Mouse (Mus musculus) monocyte, adult 5-6 weeks (primary cell): ENCODE data around the gene Olfr145. TPM values are rescaled to one million over a fixed set of nuclear protein-coding genes. Genes with fewer than 3 reads are reported as not detected.

Experiments
- total RNA-seq: library from RNA; stranded (forward); fragments of 200-1000, 200-491, 200-594 nt; gene quantifications from 3 replicates; pipeline ENCODE4 v1.2.3, GENCODE M21; 2017

Gene Olfr145
- total RNA-seq, 1 experiment from 2014 or later: not detected

Other genes starting within 250 kb of the Olfr145 start
- 27.0 to 51.1 TPM (median 38.1 TPM) in 3 replicates for gene Tbrg1, start 239.4 kb upstream of the Olfr145 start, total RNA-seq
- gene Panx3, start 227.5 kb upstream of the Olfr145 start, total RNA-seq: not detected in 3 replicates
- not detected in 3 replicates for gene Olfr160, start 180.5 kb upstream of the Olfr145 start, total RNA-seq
- not detected in 3 replicates for gene Olfr874, start 151.6 kb upstream of the Olfr145 start, total RNA-seq
- not detected in 3 replicates for gene Olfr875, start 124.9 kb upstream of the Olfr145 start, total RNA-seq
- not detected in 3 replicates for gene Olfr876, start 93.7 kb upstream of the Olfr145 start, total RNA-seq
- not detected in 3 replicates for gene Olfr877, start 42.5 kb upstream of the Olfr145 start, total RNA-seq
- gene Olfr878, start 21.1 kb downstream of the Olfr145 start, total RNA-seq: not detected in 3 replicates
- 0.38 TPM in 1 of 3 replicates, not detected in the others for gene Olfr881, start 95.1 kb downstream of the Olfr145 start, total RNA-seq
- gene Olfr883, start 129.1 kb downstream of the Olfr145 start, total RNA-seq: not detected in 3 replicates
- gene Olfr884, start 149.8 kb downstream of the Olfr145 start, total RNA-seq: not detected in 3 replicates
- gene Olfr885, start 164.6 kb downstream of the Olfr145 start, total RNA-seq: not detected in 3 replicates
- not detected in 3 replicates for gene Olfr887, start 187.3 kb downstream of the Olfr145 start, total RNA-seq
- gene Olfr888, start 211.4 kb downstream of the Olfr145 start, total RNA-seq: not detected in 3 replicates
- gene Olfr889, start 218.5 kb downstream of the Olfr145 start, total RNA-seq: not detected in 3 replicates
- not detected in 3 replicates for gene Olfr890, start 245.8 kb downstream of the Olfr145 start, total RNA-seq